Mouse (Mus musculus) frontal cortex, postnatal 14 days (tissue): ENCODE measurements at regions not wholly inside any gene's neighbourhood (a gene's known extent, or its start where the extent isn't known, plus 50 kb on each side); places are given as distances from the start of the nearest gene placed in this dataset.
"Not testable (repeated sequence)": the region's sequence is repeated elsewhere in the genome, so short reads cannot be mapped to it uniquely, and the experiment has no call there.

Experiments used
- DNase-seq, 2 experiments: peaks; one replicate each; pipeline ENCODE4 v3.0.0; 2022; ENCODE audit warnings: low spot score in 2 of 2

DNA sequence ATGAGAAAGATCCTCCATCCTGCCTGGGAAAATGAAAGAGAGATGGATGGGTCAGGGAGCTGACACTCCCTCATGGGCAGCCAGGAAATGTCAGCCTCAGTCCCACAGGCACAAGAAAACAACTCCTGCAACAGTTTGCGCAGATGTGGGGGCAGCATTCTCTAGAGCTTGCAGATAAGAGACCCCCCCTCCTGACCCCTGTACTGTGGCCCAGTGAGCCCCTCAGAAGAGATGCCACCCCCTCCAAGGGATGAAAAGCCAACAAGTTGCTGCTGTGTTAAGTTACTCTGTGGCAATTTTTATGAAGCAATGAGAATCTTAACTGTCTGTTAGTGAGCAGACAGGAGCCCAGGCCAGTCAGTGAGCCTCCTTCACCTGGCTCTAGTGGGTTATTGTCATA is 406.5 kb downstream of the 1190002N15Rik start:
- DNase-seq: no peak

DNA sequence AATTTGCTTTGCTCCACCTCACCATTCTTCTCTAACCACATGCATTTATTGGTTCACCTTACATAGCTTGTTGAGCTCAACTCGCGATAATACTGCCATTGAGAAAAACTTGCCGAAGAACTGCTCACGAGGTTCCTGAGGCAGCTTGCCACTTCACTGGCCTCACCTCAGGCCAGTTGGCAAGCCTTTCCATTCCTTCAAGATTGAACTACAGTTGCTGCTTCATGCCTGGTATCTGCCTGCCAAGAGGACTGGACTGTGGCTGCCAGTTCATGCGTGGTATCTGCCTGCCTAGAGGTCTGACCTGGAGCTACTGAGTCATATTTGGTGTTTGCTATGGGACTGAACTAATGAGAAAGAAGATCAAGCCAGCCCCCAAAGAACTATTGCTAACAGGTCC is 420.9 kb downstream of the 1190002N15Rik start:
- no peak for DNase-seq

DNA sequence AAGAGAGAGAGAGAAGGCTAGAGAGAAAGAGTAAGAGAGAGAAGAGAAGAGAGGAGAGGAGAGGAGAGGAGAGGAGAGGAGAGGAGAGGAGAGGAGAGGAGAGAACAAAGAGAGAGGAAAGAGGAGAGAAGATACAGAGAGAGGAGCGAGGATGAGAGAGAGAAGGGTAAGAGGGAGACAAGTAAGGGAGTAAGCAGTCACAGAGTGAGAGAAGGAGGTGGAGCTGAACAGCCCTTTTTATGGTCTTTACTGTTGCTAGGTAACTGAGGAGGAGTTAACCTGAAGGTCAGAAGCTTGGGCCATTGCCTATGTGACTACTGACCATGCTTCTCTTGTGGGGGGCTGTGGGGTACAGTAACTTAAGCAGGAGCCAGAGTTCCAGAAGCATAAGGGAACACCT is 430.2 kb downstream of the 1190002N15Rik start:
- DNase-seq: not testable (repeated sequence)

DNA sequence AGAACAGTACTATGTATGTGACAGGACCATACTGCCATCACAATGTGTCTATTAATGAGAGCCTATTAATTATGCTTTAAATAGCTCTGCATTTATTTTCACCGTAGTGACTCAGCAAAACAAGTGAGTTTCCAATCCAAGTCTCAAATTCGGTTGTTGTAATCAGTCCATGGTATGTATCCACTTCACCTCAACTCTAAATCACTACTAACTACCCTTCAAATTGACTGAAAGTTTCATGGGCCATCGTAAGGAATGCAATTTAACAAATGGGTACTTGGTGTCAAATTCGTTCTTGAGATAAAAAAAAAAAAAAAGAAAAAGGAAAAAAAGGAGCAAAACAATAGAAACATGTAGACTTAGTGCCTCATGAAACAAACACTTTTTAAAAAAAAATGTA is 433.2 kb downstream of the 1190002N15Rik start:
- no peak for DNase-seq

DNA sequence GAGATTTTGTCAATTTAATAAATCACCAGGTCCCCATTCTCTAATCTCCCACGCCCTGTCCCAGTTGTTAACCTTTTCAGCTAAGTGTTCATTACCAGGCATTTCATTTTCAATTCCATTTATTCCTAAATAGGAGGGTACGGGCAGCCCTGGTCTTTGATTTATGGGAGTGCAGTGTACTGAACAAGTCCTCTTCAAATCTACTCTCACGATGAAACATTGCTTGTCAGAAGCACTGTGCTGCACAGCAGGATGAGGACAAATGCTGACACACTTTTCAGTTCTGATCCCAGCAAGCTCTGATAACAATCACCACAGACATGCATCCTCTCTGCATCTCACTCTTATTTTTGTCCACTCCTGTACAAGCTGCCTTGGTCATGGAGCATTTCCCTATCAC is 435.9 kb downstream of the 1190002N15Rik start:
- no peak for DNase-seq

DNA sequence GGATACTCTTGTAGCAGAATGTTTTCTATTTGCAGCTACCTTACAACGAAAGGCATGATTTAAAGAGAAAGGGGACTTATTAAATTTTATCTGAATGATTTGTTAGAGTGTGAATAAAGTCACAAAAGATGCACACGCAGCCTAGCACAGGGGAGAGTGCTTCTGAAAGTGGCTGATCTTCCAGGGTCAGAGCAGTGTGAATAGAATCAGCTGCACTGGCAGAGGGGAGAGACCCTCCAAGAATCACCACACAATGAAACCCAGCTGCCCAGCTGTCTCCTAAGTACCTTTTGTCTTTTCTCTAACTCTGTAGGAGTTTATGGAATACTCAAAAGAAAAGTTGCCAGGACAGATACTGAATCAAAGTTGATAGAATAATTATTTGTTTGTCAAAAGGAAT is 443.1 kb downstream of the 1190002N15Rik start:
- no peak for DNase-seq

DNA sequence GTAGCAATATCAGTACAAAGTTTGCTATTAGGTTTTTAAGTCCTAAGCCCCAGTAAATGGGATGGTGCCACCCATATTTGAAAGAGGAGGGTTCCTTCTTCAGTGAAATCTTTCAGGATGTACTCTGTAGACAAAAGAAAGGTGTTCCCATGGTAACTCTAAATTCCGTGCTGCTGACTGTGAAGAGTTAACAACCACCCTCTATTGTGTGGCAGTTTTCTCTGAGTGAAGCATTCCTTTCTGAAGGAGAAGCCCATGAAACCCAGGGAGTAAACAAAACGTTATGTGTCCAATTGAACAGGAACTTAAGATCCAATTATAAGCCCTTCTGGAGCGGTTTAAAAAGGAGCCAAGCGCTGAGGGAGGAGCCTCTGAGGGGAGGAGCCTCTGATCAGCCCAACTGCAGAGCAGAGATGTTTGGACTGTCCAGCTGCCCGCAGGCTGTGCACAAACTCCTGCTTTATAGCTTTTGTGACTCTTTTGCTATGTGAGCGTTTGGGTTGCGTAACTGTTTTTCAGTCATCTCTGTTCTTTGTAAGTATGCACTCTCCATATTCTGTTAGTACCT is 446.1 kb downstream of the 1190002N15Rik start:
- no peak for DNase-seq

DNA sequence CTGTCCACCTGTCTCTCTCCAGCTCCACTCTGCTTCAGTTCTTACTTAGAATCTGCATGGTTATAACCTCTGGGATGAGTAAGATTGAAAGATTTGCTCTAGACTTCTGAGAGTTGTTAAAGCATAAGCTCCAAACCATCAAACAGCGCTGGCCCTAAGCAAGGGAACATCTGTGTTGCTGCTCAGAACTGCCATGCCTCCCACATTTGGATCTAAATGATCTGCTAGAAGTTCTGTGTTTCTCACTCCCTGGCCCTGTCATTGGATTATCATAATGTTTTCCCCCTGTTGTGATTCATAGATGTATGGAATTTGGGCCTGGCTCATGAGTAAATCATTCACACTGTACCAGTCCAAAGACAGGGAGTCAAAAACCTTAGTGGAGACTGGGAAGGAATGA is 448.1 kb downstream of the 1190002N15Rik start:
- no peak for DNase-seq

DNA sequence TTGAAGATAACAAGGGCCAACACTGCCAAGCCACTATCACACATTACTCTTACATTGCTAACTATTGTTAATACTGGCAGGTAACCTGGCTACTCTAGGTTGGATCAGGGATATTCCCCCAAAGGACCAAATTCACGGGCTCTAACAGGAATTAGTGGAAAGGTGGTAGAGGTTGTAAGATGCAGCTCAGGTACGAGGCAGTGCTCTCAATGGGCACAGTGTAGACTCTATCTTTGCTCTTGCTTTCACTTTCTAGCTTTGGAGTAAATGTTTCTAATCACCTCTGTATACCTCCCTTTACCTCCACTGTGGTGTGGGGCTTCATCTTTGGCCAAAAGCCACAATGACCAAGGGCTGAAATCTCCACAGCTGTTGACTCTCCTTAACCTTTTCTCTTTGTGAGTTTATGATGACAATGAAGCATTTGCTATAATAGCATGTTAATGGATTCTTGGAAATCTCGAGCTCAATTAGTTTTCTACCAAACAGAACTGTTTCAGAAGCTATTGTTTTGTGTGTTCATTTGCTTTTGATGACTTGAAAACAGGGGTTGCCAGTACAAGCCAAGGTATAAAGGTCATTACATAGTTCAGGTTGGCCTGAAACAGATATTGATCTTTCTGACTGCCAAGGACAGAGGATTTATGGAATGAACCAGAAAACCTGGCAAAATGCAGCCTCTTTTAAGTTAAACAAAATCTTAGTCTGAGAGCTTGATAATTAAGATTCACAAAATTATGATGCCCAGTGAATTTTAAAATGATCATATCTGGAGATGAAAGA is 454.1 kb downstream of the 1190002N15Rik start:
- DNase-seq: no peak

DNA sequence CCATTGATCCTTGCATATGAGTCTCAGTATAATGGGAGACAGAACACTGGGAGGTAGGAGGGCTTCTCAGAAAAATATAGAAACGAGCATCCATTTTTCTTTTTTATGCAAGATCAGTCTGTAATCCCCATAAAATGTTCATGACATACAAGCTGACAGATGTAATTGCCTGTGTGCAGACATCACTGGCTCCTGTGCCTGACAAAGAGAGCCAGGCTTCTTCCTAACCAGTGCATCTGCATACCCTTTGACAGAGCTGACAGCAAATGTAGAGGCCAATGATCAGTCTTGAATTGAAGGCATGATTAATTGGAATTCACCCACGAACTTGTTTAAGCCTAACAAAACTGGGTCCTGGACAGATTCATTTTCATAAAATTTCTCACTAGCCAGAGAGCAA is 463.0 kb downstream of the 1190002N15Rik start:
- DNase-seq: no peak

DNA sequence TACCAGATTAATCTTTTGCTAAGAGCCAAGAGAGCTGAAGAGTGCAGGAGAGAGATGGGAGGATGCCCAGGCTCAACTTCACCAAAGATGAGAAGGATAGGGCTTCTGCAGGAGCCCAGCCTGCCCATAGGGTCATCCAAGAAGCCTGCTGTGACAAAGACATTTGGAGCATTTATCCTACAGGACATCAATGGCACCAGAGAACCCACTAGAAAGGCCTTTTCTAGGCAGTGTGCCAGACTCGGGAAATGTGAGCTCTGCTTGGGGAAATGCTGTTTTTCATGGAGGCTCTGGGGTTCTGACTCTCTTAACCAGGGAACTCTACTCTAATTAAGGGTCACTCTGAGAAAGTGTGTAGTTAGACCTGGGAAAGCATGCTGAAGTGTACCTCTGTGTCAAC is 470.8 kb downstream of the 1190002N15Rik start:
- no peak for DNase-seq

DNA sequence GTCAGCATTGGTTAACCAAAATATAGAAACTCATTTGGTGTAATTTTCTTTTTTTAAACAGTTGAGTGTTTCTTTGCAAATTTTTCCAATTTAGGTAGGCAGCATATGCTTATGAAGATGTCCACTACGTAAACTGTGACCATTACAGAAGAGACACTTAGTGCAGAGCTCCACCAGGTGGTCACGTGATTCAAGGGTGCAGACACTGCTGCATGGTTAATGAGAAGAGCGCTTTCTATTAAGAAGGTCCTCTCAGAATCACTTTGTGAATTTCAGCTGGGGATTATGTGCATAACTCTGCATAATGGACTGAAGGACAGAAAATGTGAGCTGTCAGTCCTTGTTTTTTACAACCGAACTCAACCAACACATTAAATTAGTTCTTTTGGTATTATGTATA is 484.7 kb downstream of the 1190002N15Rik start:
- DNase-seq: no peak

DNA sequence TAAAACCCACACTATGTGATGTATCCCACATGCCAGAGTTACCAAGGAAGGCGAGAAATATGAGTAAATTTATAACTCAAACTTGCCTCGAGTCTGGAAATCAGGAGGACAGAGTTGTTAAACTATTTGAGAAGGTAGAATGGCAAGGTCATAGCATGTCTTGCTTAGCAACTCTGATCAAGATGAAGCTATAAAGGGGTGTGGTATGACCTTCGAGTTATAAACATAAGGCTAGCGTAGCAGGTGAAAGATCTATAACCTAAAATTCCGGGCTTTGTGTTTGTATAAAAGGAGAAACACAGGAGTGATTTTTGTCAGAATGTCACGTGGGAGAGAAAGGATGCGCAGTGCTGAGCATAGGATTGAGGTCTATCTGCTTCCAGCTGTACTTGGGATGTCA is 490.0 kb downstream of the 1190002N15Rik start:
- DNase-seq: no peak

DNA sequence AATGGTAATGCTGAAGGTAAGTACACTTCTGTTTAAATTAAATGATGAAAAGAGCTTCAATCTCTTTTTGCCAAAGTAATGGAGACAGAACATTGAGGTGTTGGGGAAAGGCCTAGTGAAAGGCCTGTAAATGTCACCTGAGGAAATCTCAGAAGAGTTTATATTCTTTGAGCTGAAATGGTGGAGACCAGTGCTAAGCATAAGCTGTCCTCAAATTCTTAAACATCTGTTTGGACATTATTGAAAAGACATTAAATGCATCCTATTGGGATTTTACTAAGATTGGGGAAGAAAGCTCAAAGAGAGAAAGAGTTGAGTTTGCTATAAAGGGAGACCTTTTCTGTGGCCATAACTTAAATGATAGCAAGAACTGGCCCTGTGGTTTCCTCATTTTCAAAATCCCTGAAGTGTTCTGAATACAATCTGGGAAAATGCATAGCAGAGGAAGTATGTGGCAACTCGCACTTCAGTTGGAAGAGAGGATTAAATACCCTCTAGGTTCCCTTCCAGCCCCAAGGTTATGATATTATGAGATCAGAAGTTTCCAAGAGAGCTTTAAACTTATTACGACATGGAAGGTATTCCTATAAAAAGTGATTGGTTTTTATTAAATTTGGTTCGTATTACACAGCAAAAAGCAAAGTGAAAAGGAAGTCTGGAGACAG is 492.3 kb downstream of the 1190002N15Rik start:
- no peak for DNase-seq

DNA sequence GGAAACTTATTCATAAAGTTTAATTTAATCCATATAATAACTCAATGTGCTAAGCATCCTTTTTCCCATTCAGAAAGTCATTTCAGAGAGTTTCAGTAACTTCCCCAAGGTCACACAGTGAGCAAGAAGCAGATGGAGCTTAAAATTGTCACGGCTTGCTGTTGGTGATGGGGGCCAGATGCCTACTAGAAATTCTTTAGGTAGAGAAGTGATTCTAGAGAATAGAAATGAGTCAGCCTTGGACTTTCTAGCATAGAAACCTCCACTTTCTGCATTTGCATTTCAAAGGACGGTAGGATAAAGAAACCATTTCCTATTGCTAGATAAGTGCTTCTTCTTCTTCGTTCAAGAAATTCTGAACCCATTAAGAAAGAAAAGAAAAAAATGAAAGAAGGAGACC is 514.1 kb downstream of the 1190002N15Rik start:
- no peak for DNase-seq

DNA sequence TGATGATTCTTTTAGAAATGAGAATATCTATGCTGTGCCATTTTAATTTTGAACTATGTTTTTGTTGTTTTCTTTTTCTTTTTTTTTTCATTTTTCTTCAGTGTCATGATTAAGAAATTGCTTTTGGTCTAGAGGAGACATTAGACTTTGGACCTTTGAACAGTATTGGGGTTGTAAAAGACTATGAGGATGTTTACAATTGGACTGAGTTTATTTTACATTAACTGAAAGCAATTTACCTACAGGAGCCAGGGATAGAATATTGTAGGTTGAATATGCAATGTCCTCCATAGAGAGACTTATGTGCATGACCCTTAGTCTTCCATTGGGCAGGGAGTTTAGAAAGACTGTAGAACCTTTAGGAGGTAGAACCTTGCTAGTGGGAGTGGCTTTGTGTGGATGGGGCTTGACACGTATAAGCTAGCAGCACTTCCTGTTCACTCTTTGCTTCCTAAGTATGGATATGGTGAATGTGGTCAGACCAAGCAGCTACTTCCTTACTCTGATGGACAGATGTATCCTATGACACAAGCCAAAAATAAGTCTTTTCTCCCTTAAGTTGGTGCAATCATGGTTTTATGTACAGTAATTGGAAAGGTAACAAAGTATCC is 516.5 kb downstream of the 1190002N15Rik start:
- no peak for DNase-seq

DNA sequence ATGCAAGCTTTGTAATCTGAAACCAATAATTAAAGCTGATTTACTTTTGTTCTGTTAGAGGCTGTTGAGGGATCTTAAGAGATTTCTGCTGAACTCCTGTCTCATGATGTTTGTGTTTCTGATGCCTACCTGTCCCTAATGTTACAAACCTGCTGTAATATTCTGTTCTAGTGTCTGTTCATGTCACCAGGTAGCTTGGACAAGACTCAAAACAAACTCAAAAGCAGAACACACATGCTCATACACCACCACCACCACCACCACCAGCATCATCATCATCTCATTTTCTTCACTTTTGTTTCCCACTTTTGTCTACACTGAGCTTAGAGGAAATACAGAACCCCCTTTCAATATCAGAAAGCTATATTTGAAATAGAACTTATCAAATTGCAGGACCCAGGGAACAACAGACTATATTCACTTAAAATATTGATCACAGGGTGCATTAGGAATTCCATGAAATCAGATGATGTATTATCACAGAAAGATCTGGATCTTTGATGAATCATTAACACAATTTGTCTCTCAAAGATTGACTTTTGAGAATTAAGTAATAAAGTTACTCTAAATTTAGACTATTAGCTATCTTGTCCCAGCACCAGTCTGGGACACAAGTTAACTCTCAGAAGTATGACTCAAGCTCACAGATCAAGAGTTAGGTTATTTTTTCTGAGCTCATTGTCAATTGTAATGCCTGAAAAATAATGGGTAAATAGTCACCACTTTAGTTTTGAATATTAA is 521.0 kb downstream of the 1190002N15Rik start:
- no peak for DNase-seq

DNA sequence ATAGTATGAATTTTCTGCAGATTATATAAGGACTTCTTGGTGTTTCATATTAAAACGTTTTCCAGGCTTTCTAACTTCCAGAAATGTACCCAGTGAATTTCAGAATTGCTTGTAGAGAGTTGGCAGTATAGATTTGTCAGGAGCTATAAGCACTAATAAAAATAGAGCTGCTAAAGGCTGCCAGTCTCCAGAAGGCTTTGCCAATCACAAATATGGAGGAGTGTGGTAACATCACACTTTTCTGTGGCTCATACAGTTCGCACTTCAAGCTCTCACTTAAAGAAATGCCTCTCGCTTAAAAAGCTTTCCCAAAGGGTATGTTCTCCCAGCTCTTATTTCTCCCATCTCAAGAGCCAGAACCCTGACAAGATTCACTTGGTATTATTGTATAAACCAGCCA is 545.7 kb downstream of the 1190002N15Rik start:
- DNase-seq: peak in 1 of 2 experiments; percentile 5

DNA sequence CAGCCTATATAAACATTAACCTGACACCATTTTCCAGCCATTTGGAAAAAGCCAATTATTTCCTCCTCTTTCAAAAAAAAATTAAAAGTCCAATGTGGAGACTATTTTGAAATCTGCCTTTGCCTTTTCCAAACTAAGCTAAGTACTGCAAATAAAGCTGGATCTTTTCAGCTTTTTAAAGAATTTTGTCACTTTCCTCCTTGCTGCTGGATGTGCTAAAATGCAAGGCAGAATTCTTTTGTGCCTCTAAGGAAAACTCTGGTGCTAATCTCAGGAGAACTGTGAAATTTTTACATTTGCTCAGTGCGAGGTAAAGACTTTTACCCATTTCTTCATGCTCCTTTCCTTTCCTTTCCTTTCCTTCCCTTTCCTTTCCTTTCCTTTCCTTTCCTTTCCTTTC is 546.7 kb downstream of the 1190002N15Rik start:
- DNase-seq: no peak

DNA sequence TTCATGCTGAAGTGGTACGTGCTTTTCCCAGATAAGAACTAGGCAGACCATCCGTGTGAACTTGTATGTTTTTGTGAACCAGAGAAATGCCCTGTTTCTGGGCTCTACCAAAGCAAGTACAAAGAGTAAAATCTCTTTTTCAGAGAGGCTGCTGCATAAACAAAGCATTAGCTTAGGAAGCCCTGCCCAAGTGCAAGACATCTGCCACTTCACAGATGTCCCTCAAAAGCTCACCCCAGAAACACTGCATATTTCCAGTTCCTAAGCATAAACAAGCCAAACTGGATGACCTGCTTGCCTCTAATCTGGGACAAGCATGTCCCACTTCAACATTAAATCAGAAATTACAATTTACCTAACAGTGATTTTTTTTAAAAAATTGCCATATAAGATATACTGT is 556.7 kb downstream of the 1190002N15Rik start:
- DNase-seq: no peak

DNA sequence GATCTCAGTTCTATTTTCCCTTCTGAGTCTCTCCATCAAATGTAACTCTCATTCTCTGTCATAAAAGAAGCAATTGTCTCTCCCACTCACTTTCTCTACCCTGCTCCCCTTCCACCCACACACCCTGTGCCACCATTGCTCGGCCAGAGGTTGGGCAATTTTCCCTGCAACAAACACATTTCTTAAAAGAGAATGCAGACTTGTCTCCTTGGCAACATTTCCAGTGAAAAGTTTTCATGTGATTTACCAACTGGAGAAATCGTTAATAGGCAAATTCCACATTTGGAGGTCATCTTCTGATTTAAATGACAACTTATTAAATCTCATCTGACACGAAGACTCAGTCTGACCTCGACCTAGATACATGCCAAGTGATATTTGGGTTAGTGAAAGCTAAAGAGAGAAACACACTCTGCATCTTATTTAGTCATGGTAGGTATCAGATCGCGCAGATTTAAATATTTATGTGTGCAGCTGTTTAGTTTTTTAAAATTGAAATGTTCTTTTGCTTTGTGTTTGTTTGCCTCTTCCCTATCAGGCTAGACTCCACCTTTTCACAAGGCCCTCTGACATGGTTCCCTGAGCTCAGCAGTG is 568.1 kb downstream of the 1190002N15Rik start:
- no peak for DNase-seq

DNA sequence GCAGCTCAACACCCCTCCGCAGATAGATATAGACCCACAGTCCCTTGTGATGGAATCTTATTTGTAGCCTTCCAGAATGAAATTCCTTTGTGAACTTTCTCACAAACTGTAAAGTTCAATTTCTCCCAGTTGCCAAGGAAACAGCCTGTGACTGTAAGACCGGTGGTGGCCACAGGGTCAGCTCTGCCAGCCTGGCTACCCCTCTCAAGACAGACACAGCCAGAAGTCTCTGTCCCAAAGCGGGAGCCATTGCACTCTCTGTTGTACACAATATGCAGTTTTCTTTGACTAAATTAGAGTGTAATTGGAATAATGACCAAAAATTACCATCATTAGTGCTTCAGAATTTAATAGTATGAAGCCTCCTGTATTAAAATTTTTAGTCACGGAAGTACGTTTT is 568.8 kb downstream of the 1190002N15Rik start:
- DNase-seq: no peak
